Mouse (Mus musculus): ENCODE measurements around the gene Cldn11.

DNA sequence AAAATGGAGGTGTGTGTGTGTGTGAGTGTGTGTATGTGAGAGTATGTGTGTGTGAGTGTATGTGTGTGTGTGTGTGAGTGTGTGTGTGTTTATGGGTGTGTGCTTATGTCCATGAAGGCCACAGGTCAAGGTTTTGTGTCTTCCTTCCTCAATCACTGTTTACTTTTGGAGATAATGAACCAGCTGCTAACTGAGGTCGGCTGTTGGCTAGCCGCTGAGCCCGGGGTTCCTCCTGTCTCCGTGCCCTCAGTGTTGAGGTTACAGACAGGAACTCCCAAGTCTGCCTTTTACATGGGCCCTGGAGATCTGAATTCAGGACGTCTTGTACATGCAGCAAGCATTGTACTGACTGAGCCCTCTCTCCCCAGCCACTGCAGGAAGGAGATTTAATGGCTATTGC is 16.1 kb upstream of the Cldn11 start:
- TF ChIP-seq CTCF (IDR thresholded peaks at IDR 0.05; ENCODE audit: control insufficient read depth, insufficient read depth, low read length) (no peak), POLR2A (IDR thresholded peaks at IDR 0.05; ENCODE audit: borderline replicate concordance, control insufficient read depth, low read depth, low read length) (no peak)
